Mouse (Mus musculus) stomach, postnatal 0 days (tissue): Measurements from ENCODE around the gene Tcte2.

ENCODE experiments used
- CTCF ChIP-seq: IDR thresholded peaks from 2 replicates; pipeline ENCODE4 v1.5.1; 2016; ENCODE audit warnings: antibody characterized with exemption, low read depth, mild to moderate bottlenecking, moderate library complexity
- EP300 ChIP-seq: optimal IDR thresholded peaks from 2 replicates; pipeline ENCODE3; 2016; ENCODE audit warnings: antibody characterized with exemption

- TF ChIP-seq CTCF (peak; percentile 16; the same call in 1 of the 2 replicates), EP300 (no peak)
Observed at GRCm38 (mm10) chr17:13732685-13733084, 28.9 kb downstream of the Tcte2 start.
